Comparison of ENCODE assay signal across 8 mouse cellular contexts in genomic region chr8:84984294-84985048, GRCm38 (mm10). TPM values are rescaled to one million over a fixed set of nuclear protein-coding genes. Genes with fewer than 3 reads are reported as not detected.
DNase-seq lines count a peak whose midpoint lies in the region; ATAC-seq and TF ChIP-seq lines count a peak whose summit lies in the region.

No protein-coding gene starts in this region.

- peak; percentile 77 for TF ChIP-seq EP300 in stomach, postnatal 0 days (optimal IDR thresholded peaks at IDR 0.05)

- peaks cover 8% of the 10 kb centered on the region; the same call in 1 of the 2 replicates for H3K36me3 ChIP-seq in E14TG2a.4 (ENCODE audit: insufficient read depth, low read length)
- H3K36me3 ChIP-seq in kidney, embryonic 15.5 days: no peaks in the 10 kb centered on the region
- H3K36me3 ChIP-seq in stomach, postnatal 0 days (ENCODE audit: control insufficient read depth, insufficient read depth, low read length): no peaks in the 10 kb centered on the region

- peak overlapping the region; percentile 91 for H3K4me3 ChIP-seq in E14TG2a.4 (replicated peaks; ENCODE audit: low read length)
- peak overlapping the region; percentile 55 for H3K4me3 ChIP-seq in kidney, embryonic 15.5 days (replicated peaks)
- H3K4me3 ChIP-seq in stomach, postnatal 0 days (ENCODE audit: low read depth, low read length): peak overlapping the region; percentile 50

- TF ChIP-seq CTCF in E14TG2a.4 (conservative IDR thresholded peaks at IDR 0.05; ENCODE audit: low read length): no peak
- TF ChIP-seq CTCF in stomach, postnatal 0 days (IDR thresholded peaks at IDR 0.05; ENCODE audit: low read depth): no peak

- ATAC-seq in kidney, embryonic 15.5 days (replicated peaks; ENCODE audit: low FRiP score): no peak
- ATAC-seq in stomach, postnatal 0 days (ENCODE audit: low FRiP score, low TSS enrichment): peak; percentile 20; the same call in 1 of the 2 replicates

- no peaks in the 10 kb centered on the region for H3K9me3 ChIP-seq in E14TG2a.4 (ENCODE audit: low read length)
- no peaks in the 10 kb centered on the region for H3K9me3 ChIP-seq in kidney, embryonic 15.5 days (replicated peaks)
- H3K9me3 ChIP-seq in stomach, postnatal 0 days (ENCODE audit: control insufficient read depth, low read length): no peaks in the 10 kb centered on the region

- WGBS in kidney, embryonic 15.5 days: 4% methylated on average over 16 of the region's 16 CpGs
- 12% methylated on average over 16 of the region's 16 CpGs for WGBS in stomach, postnatal 0 days

- H3K27ac ChIP-seq in kidney, embryonic 15.5 days: peak overlapping the region; percentile 85
- peak overlapping the region; percentile 98 for H3K27ac ChIP-seq in stomach, postnatal 0 days (replicated peaks)

- H3K4me2 ChIP-seq in kidney, embryonic 15.5 days: peak overlapping the region; percentile 100
- peak overlapping the region; percentile 98 for H3K4me2 ChIP-seq in stomach, postnatal 0 days (replicated peaks; ENCODE audit: low read depth)

- H3K27me3 ChIP-seq in E14TG2a.4 (ENCODE audit: insufficient read depth, low read length): no peaks in the 10 kb centered on the region
- H3K27me3 ChIP-seq in kidney, embryonic 15.5 days: peaks cover 20% of the 10 kb centered on the region
- no peaks in the 10 kb centered on the region for H3K27me3 ChIP-seq in stomach, postnatal 0 days (ENCODE audit: control insufficient read depth, insufficient read depth, low read length)

- peak; percentile 46 to 53 for DNase-seq in B cell, adult 2 months
- peak; percentile 46 to 70 for DNase-seq in heart, adult 9 months (ENCODE audit: low spot score in 2 of 2)
- peak; percentile 74 for DNase-seq in lung, postnatal 10 days
- peak; percentile 88 for DNase-seq in stomach, postnatal 0 days (ENCODE audit: low spot score)
- DNase-seq in layer of hippocampus, adult 18-20 months (ENCODE audit: low spot score in 2 of 2): no peak
- DNase-seq in c-Kit-positive CD71-positive TER-119-positive erythroid progenitor cells, embryonic 14.5 days (ENCODE audit: low spot score): no peak

- H3K4me1 ChIP-seq in E14TG2a.4 (replicated peaks; ENCODE audit: low read depth, low read length): peaks cover 91% of the 10 kb centered on the region
- peaks cover 64% of the 10 kb centered on the region for H3K4me1 ChIP-seq in kidney, embryonic 15.5 days
- H3K4me1 ChIP-seq in stomach, postnatal 0 days (replicated peaks; ENCODE audit: control insufficient read depth, insufficient read depth): peaks cover 27% of the 10 kb centered on the region

- H3K9ac ChIP-seq in kidney, embryonic 15.5 days: peak overlapping the region; percentile 66; the same call in 1 of the 2 replicates
- H3K9ac ChIP-seq in stomach, postnatal 0 days (ENCODE audit: low read length): peak overlapping the region; percentile 70

RNA-seq across cellular contexts. Expression of gene Hook2, which starts 5.9 kb away (rescaled TPM):
- polyA plus RNA-seq in kidney, embryonic 15.5 days (2015; fragmentation: Nextera tagmentation; extraction: Ambion mirVana): 25.3 and 27.0 TPM in 2 replicates
- 28.8 and 30.9 TPM in 2 replicates for polyA plus RNA-seq in stomach, postnatal 0 days (2015; fragmentation: Nextera tagmentation; extraction: Ambion mirVana)
- 1 to 10 TPM; 8.1 to 9.5 TPM for total RNA-seq in layer of hippocampus, adult 18-20 months (2021)

RNA-seq across cellular contexts. Expression of gene Junb, which starts 6.0 kb away (rescaled TPM):
- 9.6 TPM in 2 replicates for polyA plus RNA-seq in kidney, embryonic 15.5 days (2015; fragmentation: Nextera tagmentation; extraction: Ambion mirVana)
- 88.5 and 95.9 TPM in 2 replicates for polyA plus RNA-seq in stomach, postnatal 0 days (2015; fragmentation: Nextera tagmentation; extraction: Ambion mirVana)
- total RNA-seq in layer of hippocampus, adult 18-20 months (2021): 100 to 1,000 TPM; 102 to 103 TPM

RNA-seq across cellular contexts. Expression of gene Rnaseh2a, which starts 14.9 kb away (rescaled TPM):
- 125 and 129 TPM in 2 replicates for polyA plus RNA-seq in kidney, embryonic 15.5 days (2015; fragmentation: Nextera tagmentation; extraction: Ambion mirVana)
- 79.4 and 80.1 TPM in 2 replicates for polyA plus RNA-seq in stomach, postnatal 0 days (2015; fragmentation: Nextera tagmentation; extraction: Ambion mirVana)
- total RNA-seq in layer of hippocampus, adult 18-20 months (2021): 10 to 100 TPM; 41.8 to 46.2 TPM

RNA-seq across cellular contexts. Expression of gene Prdx2, which starts 15.1 kb away (rescaled TPM):
- polyA plus RNA-seq in kidney, embryonic 15.5 days (2015; fragmentation: Nextera tagmentation; extraction: Ambion mirVana): 808 and 824 TPM in 2 replicates
- polyA plus RNA-seq in stomach, postnatal 0 days (2015; fragmentation: Nextera tagmentation; extraction: Ambion mirVana): 370 and 376 TPM in 2 replicates
- 100 to 1,000 TPM; 319 to 358 TPM for total RNA-seq in layer of hippocampus, adult 18-20 months (2021)

RNA-seq across cellular contexts. Expression of gene Gm49661, which starts 15.2 kb away (rescaled TPM):
- polyA plus RNA-seq in kidney, embryonic 15.5 days (2015; fragmentation: Nextera tagmentation; extraction: Ambion mirVana): not detected in 2 replicates
- not detected in 2 replicates for polyA plus RNA-seq in stomach, postnatal 0 days (2015; fragmentation: Nextera tagmentation; extraction: Ambion mirVana)
- not detected for total RNA-seq in layer of hippocampus, adult 18-20 months (2021)

Comparison
In these comparisons a context has a peak if more than half of its experiments do, and no peak if none do; other contexts are left out.
1. DNase-seq: peak in B cell, adult 2 months (2 of 2), heart, adult 9 months (2 of 2), lung, postnatal 10 days (single experiment) and stomach, postnatal 0 days (single experiment); none in layer of hippocampus, adult 18-20 months (0 of 2) and c-Kit-positive CD71-positive TER-119-positive erythroid progenitor cells, embryonic 14.5 days (single experiment).
2. Peak in every context shown above with its lines, with median percentiles within 50 percentile points of each other: H3K4me3 ChIP-seq.